Mouse (Mus musculus) neural tube, embryonic 13.5 days (tissue): ENCODE measurements around the gene Cenpc1. TPM values are rescaled to one million over a fixed set of nuclear protein-coding genes. Genes with fewer than 3 reads are reported as not detected.

Experiments used
- ATAC-seq: fragments of 200-750 bp; cut with Nextera tagmentation; 2 replicates; pipeline ENCODE4 v1.8.0; 2017; ENCODE audit warnings: low read depth, mild to moderate bottlenecking, moderate TSS enrichment, moderate library complexity
- H3K27ac ChIP-seq: fragments of 300-500 bp; sonication (generic); replicated peaks from 2 replicates; pipeline ENCODE4 v1.5.1; 2015; ENCODE audit warnings: moderate library complexity, mild to moderate bottlenecking, inconsistent platforms
- H3K27me3 ChIP-seq: fragments of 300-500 bp; sonication (generic); 2 replicates; pipeline ENCODE4 v1.6.1; 2015; ENCODE audit warnings: mild to moderate bottlenecking, inconsistent platforms
- H3K36me3 ChIP-seq: fragments of 300-500 bp; sonication (generic); 2 replicates; pipeline ENCODE4 v1.6.1; 2015; ENCODE audit warnings: mild to moderate bottlenecking, inconsistent platforms
- H3K4me1 ChIP-seq: fragments of 300-500 bp; sonication (generic); replicated peaks from 2 replicates; pipeline ENCODE4 v1.6.1; 2015; ENCODE audit warnings: inconsistent platforms
- H3K4me2 ChIP-seq: fragments of 300-500 bp; sonication (generic); 2 replicates; pipeline ENCODE4 v1.6.1; 2015; ENCODE audit warnings: inconsistent platforms, mild to moderate bottlenecking, moderate library complexity
- H3K4me3 ChIP-seq: fragments of 300-500 bp; sonication (generic); 2 replicates; pipeline ENCODE4 v1.5.1; 2015; ENCODE audit warnings: mild to moderate bottlenecking, inconsistent platforms
- H3K9ac ChIP-seq: fragments of 300-500 bp; sonication (generic); 2 replicates; pipeline ENCODE4 v1.6.1; 2015; ENCODE audit warnings: moderate library complexity, mild to moderate bottlenecking, inconsistent platforms
- H3K9me3 ChIP-seq: fragments of 300-500 bp; sonication (generic); 2 replicates; pipeline ENCODE4 v1.6.1; 2016; ENCODE audit warnings: inconsistent platforms
- WGBS: fragments of 180-500 bp; shearing (Covaris S2); methylation state at CpG from one replicate; pipeline ENCODE4 v1.1.7; 2015; 5-methylcytosine and 5-hydroxymethylcytosine counted together
- polyA plus RNA-seq: library from polyadenylated mRNA; unstranded; fragments of >200 nt; fragmentation: Nextera tagmentation; extraction: Ambion mirVana; gene quantifications from 2 replicates; pipeline ENCODE4 v1.2.1, GENCODE M21; 2015

The Cenpc1 gene
- polyA plus RNA-seq, 1 experiment from 2014 or later = 36.0 TPM

GRCm38 (mm10) chr5:86078720-86079334 lies 13.4 kb upstream of the Cenpc1 start:
- WGBS = 81% methylated on average over 3 of the region's 3 CpGs
- H3K4me3 ChIP-seq = no peak overlapping the region
- H3K9ac ChIP-seq = no peak overlapping the region
- no peaks in the 10 kb centered on the region for H3K4me1 ChIP-seq
- no peaks in the 10 kb centered on the region for H3K9me3 ChIP-seq
- H3K36me3 ChIP-seq = no peaks in the 10 kb centered on the region
- H3K27me3 ChIP-seq = no peaks in the 10 kb centered on the region
- no peak overlapping the region for H3K4me2 ChIP-seq
- no peak for ATAC-seq
- no peak overlapping the region for H3K27ac ChIP-seq

- ATAC-seq = no peak
- Histone ChIP-seq H3K4me3 (no peak overlapping the region), H3K27me3 (no peaks in the 10 kb centered on the region), H3K4me1 (no peaks in the 10 kb centered on the region), H3K9me3 (no peaks in the 10 kb centered on the region), H3K9ac (no peak overlapping the region), H3K27ac (no peak overlapping the region), H3K36me3 (no peaks in the 10 kb centered on the region), H3K4me2 (no peak overlapping the region)
- 85% methylated on average over 4 of the region's 4 CpGs for WGBS
Observed at GRCm38 (mm10) chr5:86072756-86073386, 7.5 kb upstream of the Cenpc1 start.

- no peak for ATAC-seq
- Histone ChIP-seq H3K36me3 (no peaks in the 10 kb centered on the region), H3K4me3 (no peak within 1 kb of the TSS), H3K27me3 (no peaks in the 10 kb centered on the region), H3K9ac (no peak within 1 kb of the TSS), H3K9me3 (no peaks in the 10 kb centered on the region), H3K27ac (no peak within 1 kb of the TSS), H3K4me1 (0 out of 2 replicates have a peak, but pooled peaks cover 3% of the 10 kb centered on the region), H3K4me2 (no peak within 1 kb of the TSS)
- WGBS = 79% methylated on average over 7 of the region's 7 CpGs
Observed at GRCm38 (mm10) chr5:86071538-86071937, 6.2 kb upstream of the Cenpc1 start, which contains the start of gene Stap1. Stap1 (plus strand) TSS chr5:86071746.

- Histone ChIP-seq H3K4me3 (no peak overlapping the region), H3K4me2 (no peak overlapping the region), H3K9ac (no peak overlapping the region), H3K36me3 (no peaks in the 10 kb centered on the region), H3K27me3 (no peaks in the 10 kb centered on the region), H3K4me1 (peaks cover 9% of the 10 kb centered on the region), H3K9me3 (no peaks in the 10 kb centered on the region), H3K27ac (no peak overlapping the region)
- ATAC-seq = no peak
- WGBS = 84% methylated on average over 6 of the region's 6 CpGs
Observed at GRCm38 (mm10) chr5:86069121-86069520, 3.7 kb upstream of the Cenpc1 start.

- no peaks in the 10 kb centered on the region for H3K9me3 ChIP-seq
- H3K4me1 ChIP-seq = peaks cover 15% of the 10 kb centered on the region
- no peak for ATAC-seq
Observed at GRCm38 (mm10) chr5:86068451-86068850, 3.1 kb upstream of the Cenpc1 start.

GRCm38 (mm10) chr5:86066551-86066929 lies 1.2 kb upstream of the Cenpc1 start:
- peak overlapping the region; percentile 53; the same call in 1 of the 2 replicates for H3K9ac ChIP-seq
- H3K27me3 ChIP-seq = no peaks in the 10 kb centered on the region
- H3K27ac ChIP-seq = peak overlapping the region; percentile 71; the same call in 1 of the 2 replicates
- peaks cover 20% of the 10 kb centered on the region for H3K4me1 ChIP-seq
- no peaks in the 10 kb centered on the region for H3K9me3 ChIP-seq
- H3K4me3 ChIP-seq = peak overlapping the region; percentile 80
- ATAC-seq = peak; percentile 29; the same call in 1 of the 2 replicates
- WGBS = under 1% methylated on average over 17 of the region's 17 CpGs
- H3K4me2 ChIP-seq = peak overlapping the region; percentile 55
- H3K36me3 ChIP-seq = no peaks in the 10 kb centered on the region

More at GRCm38 (mm10) chr5:86068451-86068850, 3.1 kb upstream of the Cenpc1 start:
- Histone ChIP-seq H3K4me3 (no peak overlapping the region), H3K4me2 (no peak overlapping the region), H3K27ac (no peak overlapping the region), H3K9ac (no peak overlapping the region), H3K36me3 (no peaks in the 10 kb centered on the region), H3K27me3 (no peaks in the 10 kb centered on the region)
- WGBS = 83% methylated on average over 3 of the region's 3 CpGs

GRCm38 (mm10) chr5:86065876-86066550 lies 630 bp upstream of the Cenpc1 start:
- H3K9ac ChIP-seq = peak overlapping the region; percentile 53
- no peaks in the 10 kb centered on the region for H3K9me3 ChIP-seq
- under 1% methylated on average over 17 of the region's 17 CpGs for WGBS
- peak; percentile 48 for ATAC-seq
- peak overlapping the region; percentile 71 for H3K27ac ChIP-seq
- H3K27me3 ChIP-seq = no peaks in the 10 kb centered on the region
- peaks cover 20% of the 10 kb centered on the region for H3K4me1 ChIP-seq
- H3K4me3 ChIP-seq = peak overlapping the region; percentile 80
- peak overlapping the region; percentile 55 for H3K4me2 ChIP-seq
- no peaks in the 10 kb centered on the region for H3K36me3 ChIP-seq

GRCm38 (mm10) chr5:86063501-86063900 lies 1.9 kb downstream of the Cenpc1 start:
- 0 out of 2 replicates have a peak overlapping the region, but pooled peaks have one; percentile 80 for H3K4me3 ChIP-seq

GRCm38 (mm10) chr5:86029820-86030219 lies 35.6 kb downstream of the Cenpc1 start:
- no peak for ATAC-seq
- Histone ChIP-seq H3K27ac (no peak overlapping the region), H3K4me2 (no peak overlapping the region), H3K4me3 (no peak overlapping the region), H3K27me3 (no peaks in the 10 kb centered on the region), H3K9ac (no peak overlapping the region), H3K9me3 (no peaks in the 10 kb centered on the region), H3K4me1 (no peaks in the 10 kb centered on the region), H3K36me3 (peaks cover 57% of the 10 kb centered on the region)
- WGBS = 86% methylated on average over 2 of the region's 2 CpGs

More at GRCm38 (mm10) chr5:86063501-86063900, 1.9 kb downstream of the Cenpc1 start:
- Histone ChIP-seq H3K36me3 (0 out of 2 replicates have a peak, but pooled peaks cover 3% of the 10 kb centered on the region), H3K4me2 (peak overlapping the region; percentile 55), H3K27ac (no peak overlapping the region), H3K4me1 (peaks cover 20% of the 10 kb centered on the region), H3K27me3 (no peaks in the 10 kb centered on the region), H3K9me3 (no peaks in the 10 kb centered on the region), H3K9ac (no peak overlapping the region)
- WGBS = 100% methylated on average over 1 of the region's 1 CpGs
- no peak for ATAC-seq

- no peak overlapping the region for H3K27ac ChIP-seq
- no peaks in the 10 kb centered on the region for H3K9me3 ChIP-seq
- no peaks in the 10 kb centered on the region for H3K4me1 ChIP-seq
- no peak for ATAC-seq
- 87% methylated on average over 6 of the region's 6 CpGs for WGBS
- H3K36me3 ChIP-seq = no peaks in the 10 kb centered on the region
- no peak overlapping the region for H3K9ac ChIP-seq
- H3K4me3 ChIP-seq = no peak overlapping the region
- H3K27me3 ChIP-seq = no peaks in the 10 kb centered on the region
- H3K4me2 ChIP-seq = no peak overlapping the region
Observed at GRCm38 (mm10) chr5:85996545-85997510, 68.6 kb downstream of the Cenpc1 start.

GRCm38 (mm10) chr5:85994551-85994950 lies 70.8 kb downstream of the Cenpc1 start:
- H3K4me2 ChIP-seq = no peak overlapping the region
- no peak overlapping the region for H3K4me3 ChIP-seq
- no peak overlapping the region for H3K27ac ChIP-seq
- ATAC-seq = no peak
- no peak overlapping the region for H3K9ac ChIP-seq
- H3K4me1 ChIP-seq = no peaks in the 10 kb centered on the region
- WGBS = 58% methylated on average over 1 of the region's 1 CpGs
- no peaks in the 10 kb centered on the region for H3K36me3 ChIP-seq
- no peaks in the 10 kb centered on the region for H3K27me3 ChIP-seq
- H3K9me3 ChIP-seq = no peaks in the 10 kb centered on the region
